Mouse (Mus musculus): Measurements from ENCODE around the gene Ttyh1.

Gene Ttyh1

GRCm38 (mm10) chr7:4119344-4119902 lies at the start of gene Ttyh1:
Gene Ttyh1, plus strand, starts transcription at chr7:4119408.
- DNase-seq (ENCODE audit: low read depth, low spot score): peak; percentile 40
- peaks cover 3% of the 10 kb centered on the region; the same call in 1 of the 2 replicates for H3K27me3 ChIP-seq (ENCODE audit: control insufficient read depth, insufficient read depth, low read length, poor library complexity, severe bottlenecking)
- H3K36me3 ChIP-seq (ENCODE audit: control insufficient read depth, insufficient read depth, low read length, poor library complexity, severe bottlenecking): no peaks in the 10 kb centered on the region

GRCm38 (mm10) chr7:4071066-4071465 lies 48.1 kb upstream of the Ttyh1 start:
- no peaks in the 10 kb centered on the region for H3K36me3 ChIP-seq (ENCODE audit: control insufficient read depth, insufficient read depth, low read length, poor library complexity, severe bottlenecking)
- no peaks in the 10 kb centered on the region; the same call in 1 of the 2 replicates for H3K27me3 ChIP-seq (ENCODE audit: control insufficient read depth, insufficient read depth, low read length, poor library complexity, severe bottlenecking)
- peak; percentile 58 for DNase-seq (ENCODE audit: low read depth, low spot score)

GRCm38 (mm10) chr7:4073144-4073543 lies 46.1 kb upstream of the Ttyh1 start:
- no peaks in the 10 kb centered on the region; the same call in 1 of the 2 replicates for H3K27me3 ChIP-seq (ENCODE audit: control insufficient read depth, insufficient read depth, low read length, poor library complexity, severe bottlenecking)
- DNase-seq (ENCODE audit: low read depth, low spot score): peak; percentile 68

GRCm38 (mm10) chr7:4079511-4079910 lies 39.7 kb upstream of the Ttyh1 start:
- DNase-seq (ENCODE audit: low read depth, low spot score): no peak
- Histone ChIP-seq H3K27me3 (ENCODE audit: control insufficient read depth, insufficient read depth, low read length, poor library complexity, severe bottlenecking) (no peaks in the 10 kb centered on the region), H3K36me3 (ENCODE audit: control insufficient read depth, insufficient read depth, low read length, poor library complexity, severe bottlenecking) (no peaks in the 10 kb centered on the region)

More at GRCm38 (mm10) chr7:4073144-4073543, 46.1 kb upstream of the Ttyh1 start:
- H3K36me3 ChIP-seq (ENCODE audit: control insufficient read depth, insufficient read depth, low read length, poor library complexity, severe bottlenecking): no peaks in the 10 kb centered on the region

GRCm38 (mm10) chr7:4080552-4080951 lies 38.7 kb upstream of the Ttyh1 start:
- H3K36me3 ChIP-seq (ENCODE audit: control insufficient read depth, insufficient read depth, low read length, poor library complexity, severe bottlenecking): no peaks in the 10 kb centered on the region
- H3K27me3 ChIP-seq (ENCODE audit: control insufficient read depth, insufficient read depth, low read length, poor library complexity, severe bottlenecking): no peaks in the 10 kb centered on the region
- peak; percentile 55 for DNase-seq (ENCODE audit: low read depth, low spot score)

- DNase-seq (ENCODE audit: low read depth, low spot score): no peak
- Histone ChIP-seq H3K27me3 (ENCODE audit: control insufficient read depth, insufficient read depth, low read length, poor library complexity, severe bottlenecking) (no peaks in the 10 kb centered on the region), H3K36me3 (ENCODE audit: control insufficient read depth, insufficient read depth, low read length, poor library complexity, severe bottlenecking) (no peaks in the 10 kb centered on the region)
These were observed 37.5 kb upstream of the Ttyh1 start for GRCm38 (mm10) chr7:4081706-4082105.

GRCm38 (mm10) chr7:4082804-4083203 lies 36.4 kb upstream of the Ttyh1 start:
- peak; percentile 79 for DNase-seq (ENCODE audit: low read depth, low spot score)
- no peaks in the 10 kb centered on the region for H3K36me3 ChIP-seq (ENCODE audit: control insufficient read depth, insufficient read depth, low read length, poor library complexity, severe bottlenecking)
- no peaks in the 10 kb centered on the region for H3K27me3 ChIP-seq (ENCODE audit: control insufficient read depth, insufficient read depth, low read length, poor library complexity, severe bottlenecking)

- DNase-seq (ENCODE audit: low read depth, low spot score): no peak
- Histone ChIP-seq H3K27me3 (ENCODE audit: control insufficient read depth, insufficient read depth, low read length, poor library complexity, severe bottlenecking) (no peaks in the 10 kb centered on the region), H3K36me3 (ENCODE audit: control insufficient read depth, insufficient read depth, low read length, poor library complexity, severe bottlenecking) (no peaks in the 10 kb centered on the region)
These were observed 35.0 kb upstream of the Ttyh1 start for GRCm38 (mm10) chr7:4084161-4084560.

GRCm38 (mm10) chr7:4085562-4085961 lies 33.6 kb upstream of the Ttyh1 start:
- Histone ChIP-seq H3K27me3 (ENCODE audit: control insufficient read depth, insufficient read depth, low read length, poor library complexity, severe bottlenecking) (no peaks in the 10 kb centered on the region), H3K36me3 (ENCODE audit: control insufficient read depth, insufficient read depth, low read length, poor library complexity, severe bottlenecking) (no peaks in the 10 kb centered on the region)
- no peak for DNase-seq (ENCODE audit: low read depth, low spot score)

- peak; percentile 33 for DNase-seq (ENCODE audit: low read depth, low spot score)
- Histone ChIP-seq H3K27me3 (ENCODE audit: control insufficient read depth, insufficient read depth, low read length, poor library complexity, severe bottlenecking) (no peaks in the 10 kb centered on the region), H3K36me3 (ENCODE audit: control insufficient read depth, insufficient read depth, low read length, poor library complexity, severe bottlenecking) (no peaks in the 10 kb centered on the region)
These were observed 31.8 kb upstream of the Ttyh1 start for GRCm38 (mm10) chr7:4087238-4087895.

GRCm38 (mm10) chr7:4087896-4088480 lies 31.2 kb upstream of the Ttyh1 start:
- H3K36me3 ChIP-seq (ENCODE audit: control insufficient read depth, insufficient read depth, low read length, poor library complexity, severe bottlenecking): no peaks in the 10 kb centered on the region
- no peak for DNase-seq (ENCODE audit: low read depth, low spot score)
- no peaks in the 10 kb centered on the region for H3K27me3 ChIP-seq (ENCODE audit: control insufficient read depth, insufficient read depth, low read length, poor library complexity, severe bottlenecking)

- DNase-seq (ENCODE audit: low read depth, low spot score): no peak
- Histone ChIP-seq H3K27me3 (ENCODE audit: control insufficient read depth, insufficient read depth, low read length, poor library complexity, severe bottlenecking) (no peaks in the 10 kb centered on the region), H3K36me3 (ENCODE audit: control insufficient read depth, insufficient read depth, low read length, poor library complexity, severe bottlenecking) (no peaks in the 10 kb centered on the region)
These were observed 30.5 kb upstream of the Ttyh1 start for GRCm38 (mm10) chr7:4088679-4089078.

- Histone ChIP-seq H3K36me3 (ENCODE audit: control insufficient read depth, insufficient read depth, low read length, poor library complexity, severe bottlenecking) (no peaks in the 10 kb centered on the region), H3K27me3 (ENCODE audit: control insufficient read depth, insufficient read depth, low read length, poor library complexity, severe bottlenecking) (no peaks in the 10 kb centered on the region)
- DNase-seq (ENCODE audit: low read depth, low spot score): peak; percentile 74
These were observed 28.0 kb upstream of the Ttyh1 start for GRCm38 (mm10) chr7:4091170-4091569.

- DNase-seq (ENCODE audit: low read depth, low spot score): no peak
- Histone ChIP-seq H3K36me3 (ENCODE audit: control insufficient read depth, insufficient read depth, low read length, poor library complexity, severe bottlenecking) (no peaks in the 10 kb centered on the region), H3K27me3 (ENCODE audit: control insufficient read depth, insufficient read depth, low read length, poor library complexity, severe bottlenecking) (no peaks in the 10 kb centered on the region)
These were observed 20.9 kb upstream of the Ttyh1 start for GRCm38 (mm10) chr7:4098301-4098700.

GRCm38 (mm10) chr7:4098832-4099231 lies 20.4 kb upstream of the Ttyh1 start:
- Histone ChIP-seq H3K36me3 (ENCODE audit: control insufficient read depth, insufficient read depth, low read length, poor library complexity, severe bottlenecking) (no peaks in the 10 kb centered on the region), H3K27me3 (ENCODE audit: control insufficient read depth, insufficient read depth, low read length, poor library complexity, severe bottlenecking) (no peaks in the 10 kb centered on the region)
- peak; percentile 34 for DNase-seq (ENCODE audit: low read depth, low spot score)
